Mouse (Mus musculus): ENCODE data around the gene Lpar3. TPM values are rescaled to one million over a fixed set of nuclear protein-coding genes. Genes with fewer than 3 reads are reported as not detected.

Gene Lpar3
- total and polyA plus RNA-seq, 2 experiments from 2014 or later = 0.43 to 0.92 TPM

DNA sequence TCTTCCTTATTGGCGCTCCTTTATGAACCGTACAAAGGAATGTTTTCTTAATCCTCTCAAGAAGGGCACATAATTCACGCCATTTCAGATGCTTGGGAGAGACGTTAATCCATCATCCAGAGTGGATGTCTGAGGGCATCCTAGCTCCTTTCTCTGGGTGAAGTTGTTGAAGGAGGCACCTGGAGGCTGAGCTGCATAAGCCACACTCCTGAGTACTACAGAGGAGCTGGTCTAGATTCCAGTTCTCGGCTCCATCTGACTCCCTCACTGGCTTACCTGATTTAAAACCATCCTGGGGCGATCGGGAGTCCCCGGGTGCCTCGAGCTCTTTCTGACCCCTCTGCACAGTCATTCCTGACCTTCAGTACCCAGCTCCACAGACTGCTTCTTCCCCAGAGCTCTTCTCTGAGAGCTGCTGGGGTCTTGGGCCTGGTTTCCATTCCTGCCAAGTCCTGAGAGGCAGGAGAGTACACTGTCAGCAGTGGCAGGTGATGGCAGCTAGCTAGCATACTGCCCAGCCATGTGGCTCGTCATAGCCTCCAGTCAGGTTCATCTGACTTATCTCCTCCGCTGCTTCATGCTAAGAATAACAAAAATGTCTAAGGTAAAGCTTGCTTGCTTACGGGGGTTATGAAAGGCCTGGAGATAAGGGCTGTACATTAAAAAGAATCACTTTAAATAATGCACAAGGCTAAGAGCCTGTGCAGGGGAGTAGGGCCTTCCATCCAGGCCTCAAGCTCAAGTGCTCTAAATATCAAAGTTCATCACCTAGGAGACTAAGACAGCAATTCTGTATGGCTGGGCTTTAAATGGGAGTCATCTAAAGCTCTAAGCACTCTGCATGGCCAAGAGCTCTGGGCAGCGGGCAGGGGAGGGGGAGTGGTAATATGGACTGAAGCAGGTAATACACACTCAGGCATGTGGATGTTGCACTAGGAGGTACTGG lies 57.7 kb downstream of the Lpar3 start:
- Histone ChIP-seq H3K9me3 (ENCODE audit: low read length) (no peaks in the 10 kb centered on the region), H3K4me2 (ENCODE audit: low read depth) (no peak overlapping the region), H3K36me3 (ENCODE audit: insufficient read depth) (no peaks in the 10 kb centered on the region), H3K9ac (no peak overlapping the region), H3K27ac (ENCODE audit: low read depth, low read length) (no peak overlapping the region), H3K4me1 (ENCODE audit: insufficient read depth) (no peaks in the 10 kb centered on the region), H3K27me3 (ENCODE audit: insufficient read depth, low read length) (no peaks in the 10 kb centered on the region), H3K4me3 (ENCODE audit: low read depth, low read length) (no peak overlapping the region)
- no peak for TF ChIP-seq CTCF (IDR thresholded peaks at IDR 0.05; ENCODE audit: low read depth)
- ATAC-seq (no peak), DNase-seq (no peak)
- WGBS = 69% methylated on average over 13 of the region's 13 CpGs

- TF ChIP-seq CTCF (IDR thresholded peaks at IDR 0.05; ENCODE audit: low read depth) = no peak
- DNase-seq = no peak
- no peak for ATAC-seq
- Histone ChIP-seq H3K4me1 (ENCODE audit: insufficient read depth) (no peaks in the 10 kb centered on the region), H3K9ac (no peak overlapping the region), H3K27ac (ENCODE audit: low read depth, low read length) (no peak overlapping the region), H3K4me2 (ENCODE audit: low read depth) (no peak overlapping the region), H3K27me3 (ENCODE audit: insufficient read depth, low read length) (no peaks in the 10 kb centered on the region), H3K9me3 (ENCODE audit: low read length) (no peaks in the 10 kb centered on the region), H3K36me3 (ENCODE audit: insufficient read depth) (no peaks in the 10 kb centered on the region), H3K4me3 (ENCODE audit: low read depth, low read length) (no peak overlapping the region)
- WGBS = 62% methylated on average over 3 of the region's 3 CpGs
These were observed 63.1 kb downstream of the Lpar3 start for GRCm38 (mm10) chr3:146283732-146284361.

DNA sequence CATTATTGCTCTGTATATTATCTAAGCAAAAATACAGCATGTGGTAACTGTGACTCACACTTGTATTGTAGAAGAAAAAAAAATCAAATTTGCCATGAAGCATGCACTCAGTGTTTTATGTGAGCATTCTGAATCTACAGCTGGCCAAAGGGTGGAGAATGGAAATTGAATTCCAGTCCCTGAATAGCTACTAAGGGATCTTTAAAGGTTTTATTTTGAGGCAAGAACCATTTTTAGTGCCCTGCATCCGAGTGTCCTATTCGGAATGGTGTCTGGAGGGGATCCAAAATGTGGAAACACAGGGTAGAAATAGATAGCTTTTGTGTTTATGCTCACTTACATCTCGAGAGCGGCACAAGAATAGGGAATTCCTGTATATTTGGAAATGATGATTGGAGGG lies 65.4 kb downstream of the Lpar3 start:
- Histone ChIP-seq H3K27me3 (ENCODE audit: insufficient read depth, low read length) (no peaks in the 10 kb centered on the region), H3K9me3 (ENCODE audit: low read length) (no peaks in the 10 kb centered on the region), H3K4me2 (ENCODE audit: low read depth) (no peak overlapping the region), H3K4me1 (ENCODE audit: insufficient read depth) (no peaks in the 10 kb centered on the region), H3K9ac (no peak overlapping the region), H3K27ac (ENCODE audit: low read depth, low read length) (no peak overlapping the region), H3K36me3 (ENCODE audit: insufficient read depth) (no peaks in the 10 kb centered on the region), H3K4me3 (ENCODE audit: low read depth, low read length) (no peak overlapping the region)
- 59% methylated on average over 4 of the region's 4 CpGs for WGBS
- ATAC-seq (no peak), DNase-seq (peak; percentile 13)
- no peak for TF ChIP-seq CTCF (IDR thresholded peaks at IDR 0.05; ENCODE audit: low read depth)

- DNase-seq = no peak
- Histone ChIP-seq H3K4me3 (ENCODE audit: low read depth, low read length) (no peak overlapping the region), H3K9me3 (ENCODE audit: low read length) (no peaks in the 10 kb centered on the region), H3K27ac (ENCODE audit: low read depth, low read length) (no peak overlapping the region), H3K4me1 (ENCODE audit: insufficient read depth) (no peaks in the 10 kb centered on the region), H3K4me2 (ENCODE audit: low read depth) (no peak overlapping the region), H3K9ac (no peak overlapping the region), H3K36me3 (ENCODE audit: insufficient read depth) (no peaks in the 10 kb centered on the region), H3K27me3 (ENCODE audit: insufficient read depth, low read length) (no peaks in the 10 kb centered on the region)
- TF ChIP-seq CTCF (IDR thresholded peaks at IDR 0.05; ENCODE audit: low read depth) = no peak
- 80% methylated on average over 3 of the region's 3 CpGs for WGBS
- ATAC-seq = no peak
These were observed 71.2 kb downstream of the Lpar3 start for GRCm38 (mm10) chr3:146291928-146292327.

DNA sequence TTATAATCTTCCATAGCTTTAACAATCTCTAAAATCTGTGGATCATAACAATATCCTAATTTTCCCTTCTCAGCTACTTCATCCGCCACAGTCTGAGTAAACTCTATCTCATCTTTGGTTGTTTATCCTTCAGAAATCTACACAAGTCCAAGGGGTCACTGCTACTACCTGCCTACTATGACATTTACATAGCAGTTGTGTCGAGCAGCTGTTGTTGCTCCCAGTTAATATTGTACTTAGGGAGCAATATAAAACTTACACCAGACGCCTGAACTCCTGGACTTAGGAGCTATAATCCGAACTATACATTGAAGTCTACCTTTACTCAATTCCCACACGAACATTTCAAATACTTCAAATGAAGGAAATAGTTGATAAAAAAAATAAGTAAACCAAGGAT lies 71.8 kb downstream of the Lpar3 start:
- H3K27ac ChIP-seq (ENCODE audit: low read depth, low read length) = no peak overlapping the region
- H3K9me3 ChIP-seq (ENCODE audit: low read length) = no peaks in the 10 kb centered on the region
- no peaks in the 10 kb centered on the region for H3K27me3 ChIP-seq (ENCODE audit: insufficient read depth, low read length)
- H3K4me3 ChIP-seq (ENCODE audit: low read depth, low read length) = no peak overlapping the region
- no peak overlapping the region for H3K9ac ChIP-seq
- H3K36me3 ChIP-seq (ENCODE audit: insufficient read depth) = no peaks in the 10 kb centered on the region
- no peak overlapping the region for H3K4me2 ChIP-seq (ENCODE audit: low read depth)
- no peak for ATAC-seq
- H3K4me1 ChIP-seq (ENCODE audit: insufficient read depth) = no peaks in the 10 kb centered on the region
- DNase-seq = no peak
- 91% methylated on average over 5 of the region's 5 CpGs for WGBS
- no peak for TF ChIP-seq CTCF (IDR thresholded peaks at IDR 0.05; ENCODE audit: low read depth)

DNA sequence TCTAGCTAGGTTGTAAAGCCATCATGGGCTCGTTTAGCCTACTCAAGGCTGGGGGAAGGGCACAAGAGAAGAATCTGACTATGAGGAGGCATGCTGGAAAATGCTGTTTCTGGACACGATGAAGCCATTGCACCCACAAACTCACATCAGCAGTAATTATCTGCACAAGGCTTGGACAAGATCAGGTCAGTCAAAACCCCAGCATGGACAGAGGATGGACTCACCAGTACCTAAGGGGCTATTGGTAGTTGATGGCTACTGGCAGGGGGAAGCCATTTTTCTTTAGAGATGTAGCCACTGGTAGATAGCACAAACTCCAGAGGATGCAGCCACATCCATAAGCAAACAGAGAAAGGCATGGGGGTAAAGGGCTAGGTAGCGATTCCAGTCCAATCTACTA lies 81.7 kb downstream of the Lpar3 start:
- no peak for TF ChIP-seq CTCF (IDR thresholded peaks at IDR 0.05; ENCODE audit: low read depth)
- DNase-seq (no peak), ATAC-seq (no peak)
- Histone ChIP-seq H3K4me3 (ENCODE audit: low read depth, low read length) (no peak overlapping the region), H3K36me3 (ENCODE audit: insufficient read depth) (no peaks in the 10 kb centered on the region), H3K27me3 (ENCODE audit: insufficient read depth, low read length) (no peaks in the 10 kb centered on the region), H3K9ac (no peak overlapping the region), H3K4me1 (ENCODE audit: insufficient read depth) (no peaks in the 10 kb centered on the region), H3K9me3 (ENCODE audit: low read length) (no peaks in the 10 kb centered on the region), H3K4me2 (ENCODE audit: low read depth) (no peak overlapping the region), H3K27ac (ENCODE audit: low read depth, low read length) (no peak overlapping the region)
- 93% methylated on average over 3 of the region's 3 CpGs for WGBS

DNA sequence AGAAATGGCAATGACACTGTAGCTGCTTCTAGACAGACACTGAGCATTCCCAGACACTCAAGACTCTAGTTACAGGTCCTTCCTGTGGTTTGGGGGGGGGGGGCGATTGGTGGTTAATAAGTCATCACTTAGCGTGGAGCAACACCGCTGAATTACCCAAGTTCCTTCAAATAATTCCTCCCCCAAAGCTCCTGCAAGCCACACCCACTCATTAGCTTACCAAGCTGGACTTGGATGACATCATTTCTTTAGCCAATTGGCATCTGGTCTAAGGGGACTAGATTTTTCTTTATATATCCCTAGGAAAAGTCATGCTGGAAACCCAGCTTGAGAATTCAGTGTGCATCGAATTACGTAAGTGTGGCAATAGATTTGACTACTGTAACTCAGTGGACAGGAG lies 82.4 kb downstream of the Lpar3 start:
- Histone ChIP-seq H3K4me2 (ENCODE audit: low read depth) (no peak overlapping the region), H3K36me3 (ENCODE audit: insufficient read depth) (no peaks in the 10 kb centered on the region), H3K9me3 (ENCODE audit: low read length) (no peaks in the 10 kb centered on the region), H3K4me3 (ENCODE audit: low read depth, low read length) (no peak overlapping the region), H3K27ac (ENCODE audit: low read depth, low read length) (no peak overlapping the region), H3K27me3 (ENCODE audit: insufficient read depth, low read length) (no peaks in the 10 kb centered on the region), H3K4me1 (ENCODE audit: insufficient read depth) (no peaks in the 10 kb centered on the region), H3K9ac (no peak overlapping the region)
- ATAC-seq = no peak
- no peak for DNase-seq
- WGBS = 67% methylated on average over 5 of the region's 5 CpGs
- TF ChIP-seq CTCF (IDR thresholded peaks at IDR 0.05; ENCODE audit: low read depth) = no peak

Data from forebrain, postnatal 0 days (tissue).